Mouse (Mus musculus): ENCODE data around the gene Washc2.
"Not testable (repeated sequence)": the region's sequence is repeated elsewhere in the genome, so short reads cannot be mapped to it uniquely, and the experiment has no call there.

Gene Washc2

GRCm38 (mm10) chr6:116207729-116208534 is at the start of gene Washc2:
TSS of gene Washc2 (plus strand) at chr6:116208038.
- in situ Hi-C loops (cut with MboI, MseI), result loop anchor here in 1 of 2 experiments (5.0 kb wide), 1 partner anchor 59 kb away; no protein-coding TSS in a partner anchor

- in situ Hi-C loops (cut with MboI, MseI), result no loop called here
These were observed 41.5 kb upstream of the Washc2 start for GRCm38 (mm10) chr6:116166383-116166782.

DNA sequence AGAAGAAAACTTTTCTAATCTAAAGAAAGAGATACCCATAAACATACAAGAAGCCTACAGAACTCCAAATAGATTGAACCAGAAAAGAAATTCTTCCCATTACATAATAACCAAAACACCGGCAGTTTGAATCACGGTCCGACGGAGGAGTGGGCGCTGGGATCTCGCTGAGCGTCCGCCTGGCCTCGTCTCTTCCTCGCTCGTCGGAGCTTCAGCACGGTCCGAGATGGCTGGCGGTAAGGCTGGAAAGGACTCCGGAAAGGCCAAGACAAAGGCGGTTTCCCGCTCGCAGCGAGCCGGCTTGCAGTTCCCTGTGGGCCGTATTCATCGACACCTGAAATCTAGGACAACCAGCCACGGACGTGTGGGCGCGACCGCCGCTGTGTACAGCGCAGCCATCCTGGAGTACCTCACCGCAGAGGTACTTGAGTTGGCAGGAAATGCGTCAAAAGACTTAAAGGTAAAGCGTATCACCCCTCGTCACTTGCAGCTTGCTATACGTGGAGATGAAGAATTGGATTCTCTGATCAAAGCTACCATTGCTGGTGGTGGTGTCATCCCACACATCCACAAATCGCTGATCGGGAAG is 34.2 kb upstream of the Washc2 start:
- in situ Hi-C loops (cut with MboI, MseI), result not testable (repeated sequence)

DNA sequence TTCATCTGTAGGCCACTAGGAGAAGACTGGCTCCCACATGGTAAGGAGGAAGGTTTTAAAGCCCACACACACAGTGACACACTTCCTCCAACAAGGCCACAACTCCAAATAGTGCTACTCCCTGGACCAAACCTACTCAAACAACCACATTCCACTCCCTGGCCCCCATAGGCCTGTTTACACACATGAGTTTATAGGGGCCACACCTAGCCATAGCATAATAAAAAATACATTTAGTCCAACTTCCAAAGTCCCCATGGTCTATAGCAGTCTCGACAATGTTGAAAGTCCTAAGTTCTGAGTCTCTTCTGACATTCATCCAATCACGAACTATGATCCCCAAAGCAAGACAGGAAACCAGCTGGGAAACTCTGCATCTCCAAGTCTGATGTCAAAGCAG is 29.5 kb upstream of the Washc2 start:
- in situ Hi-C loops (cut with MboI, MseI), result no loop called here

DNA sequence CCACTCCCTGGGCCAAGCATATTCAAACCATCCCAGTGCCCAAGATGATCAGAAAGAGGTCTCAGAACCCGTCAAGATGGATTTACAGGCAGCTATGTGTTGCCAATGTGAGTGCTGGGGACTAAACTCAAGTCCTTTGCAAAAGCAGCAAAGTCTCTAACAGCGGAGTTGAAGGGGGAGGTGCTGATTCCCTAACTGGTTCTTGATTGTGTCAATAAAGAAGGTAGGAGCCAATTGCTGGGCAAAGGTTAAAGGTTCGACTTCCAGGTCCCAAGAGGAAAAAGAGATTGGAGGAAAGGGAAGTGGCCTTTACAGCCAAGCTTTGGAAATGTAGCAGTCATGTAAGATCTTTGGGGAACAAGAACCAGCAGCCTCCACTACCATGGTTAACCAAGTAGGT is 27.1 kb upstream of the Washc2 start:
- in situ Hi-C loops (cut with MboI, MseI), result no loop called here

GRCm38 (mm10) chr6:116183509-116183908 is 24.3 kb upstream of the Washc2 start:
- in situ Hi-C loops (cut with MboI, MseI), result no loop called here

DNA sequence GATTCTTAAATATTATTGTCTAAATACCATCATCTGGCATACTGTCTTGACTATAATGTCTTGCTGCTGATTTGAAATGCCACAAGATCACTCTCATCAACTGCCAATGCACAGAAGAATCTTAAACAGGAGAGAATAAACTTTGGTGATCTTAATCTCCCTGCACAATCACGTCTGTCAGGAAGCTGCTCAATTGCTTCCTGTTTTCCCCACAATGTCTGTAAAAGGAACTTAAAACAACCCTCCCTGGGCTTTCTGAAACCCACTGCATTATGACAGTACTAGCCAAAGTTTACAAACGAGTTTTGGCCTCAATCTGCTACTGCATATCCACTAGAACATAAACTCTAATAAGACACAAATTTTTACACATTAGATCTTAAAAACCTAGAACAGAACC is 21.4 kb upstream of the Washc2 start:
- in situ Hi-C loops (cut with MboI, MseI), result no loop called here

DNA sequence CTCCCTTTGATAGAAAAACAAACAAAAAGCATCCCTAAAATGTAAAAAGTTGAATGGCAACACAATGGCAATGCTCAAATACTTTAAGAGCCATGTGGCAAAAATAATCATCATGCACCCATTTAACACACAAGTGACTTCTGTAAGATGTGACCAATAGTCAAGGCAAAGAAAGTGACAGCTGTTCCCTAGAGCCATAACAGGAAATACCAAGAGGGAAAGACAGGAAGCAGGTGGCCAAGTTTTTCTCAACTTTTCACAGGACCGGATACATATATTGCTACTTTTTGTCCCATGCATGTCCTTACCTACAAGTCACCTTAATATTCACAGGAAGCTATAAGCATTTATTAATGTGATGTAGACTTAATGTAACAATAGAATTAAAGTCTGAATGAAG is 18.4 kb upstream of the Washc2 start:
- in situ Hi-C loops (cut with MboI, MseI), result no loop called here

GRCm38 (mm10) chr6:116192809-116193311 is 15.0 kb upstream of the Washc2 start:
- in situ Hi-C loops (cut with MboI, MseI), result no loop called here

DNA sequence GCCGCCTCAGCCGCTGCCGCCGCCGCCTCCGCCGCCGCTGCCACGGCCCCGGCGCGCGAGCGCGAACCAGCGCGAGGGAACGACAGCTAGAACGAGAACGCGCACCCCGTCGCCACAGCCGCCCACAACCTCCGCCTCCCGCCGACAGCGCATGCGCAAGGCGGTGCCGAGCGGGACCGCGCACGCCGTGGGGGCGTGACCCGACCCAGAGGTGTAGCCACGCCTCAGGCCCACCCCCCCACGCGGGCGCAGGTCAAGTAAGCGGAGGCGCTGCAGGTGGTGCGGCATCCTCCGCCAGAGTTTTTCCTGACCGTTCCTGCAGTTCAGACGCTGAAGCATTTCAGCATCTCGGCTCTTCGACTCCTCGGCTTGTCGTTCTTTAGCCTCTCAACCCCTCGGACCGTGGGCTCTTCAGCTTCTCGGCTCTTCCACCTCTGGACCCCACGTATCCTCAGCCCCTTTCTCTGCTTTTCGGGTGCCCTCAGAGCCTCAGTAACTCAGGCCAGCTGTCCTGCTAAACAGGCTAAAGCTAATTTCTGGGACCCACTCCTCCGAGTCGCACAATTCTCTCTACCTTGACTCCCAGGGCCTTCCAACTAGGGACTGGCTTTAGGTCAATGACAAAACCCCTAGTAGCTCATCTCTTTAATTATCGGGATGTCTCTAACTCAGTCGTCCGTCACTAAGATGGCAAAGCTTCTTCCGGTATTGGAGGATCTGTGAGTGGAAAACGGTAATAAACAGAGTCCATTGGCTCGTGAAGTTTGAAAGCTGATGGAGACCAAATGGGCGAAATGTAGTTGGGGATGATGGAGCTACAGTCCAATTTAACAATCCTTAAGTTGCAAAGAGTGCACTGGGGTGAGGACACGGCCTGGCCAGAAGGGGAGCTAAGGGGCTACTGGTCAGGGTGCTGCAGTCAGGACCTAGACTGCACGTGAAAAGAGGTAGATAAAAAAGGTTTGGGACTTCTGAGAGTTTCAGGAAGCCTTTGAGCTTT is 14.1 kb upstream of the Washc2 start, which contains the start of gene Tmcc1:
TSS of gene Tmcc1 (minus strand) at position 93 of the 1,000 bp plus-strand sequence.
- in situ Hi-C loops (cut with MboI, MseI), result no loop called here

GRCm38 (mm10) chr6:116195811-116196210 is 12.0 kb upstream of the Washc2 start:
- in situ Hi-C loops (cut with MboI, MseI), result loop anchor here in 1 of 2 experiments (5.0 kb wide), 1 partner anchor 71 kb away; no protein-coding TSS in a partner anchor

- in situ Hi-C loops (cut with MboI, MseI), result loop anchor here in 1 of 2 experiments (5.0 kb wide), 1 partner anchor 69 kb away; no protein-coding TSS in a partner anchor
These were observed 9.7 kb upstream of the Washc2 start for GRCm38 (mm10) chr6:116198173-116198572.

GRCm38 (mm10) chr6:116199682-116200081 is 8.2 kb upstream of the Washc2 start:
- in situ Hi-C loops (cut with MboI, MseI), result loop anchor here in 1 of 2 experiments (5.0 kb wide), 1 partner anchor 68 kb away; no protein-coding TSS in a partner anchor

GRCm38 (mm10) chr6:116227767-116228166 is 19.9 kb downstream of the Washc2 start:
- in situ Hi-C loops (cut with MboI, MseI), result no loop called here

GRCm38 (mm10) chr6:116228785-116229525 is 21.1 kb downstream of the Washc2 start:
- in situ Hi-C loops (cut with MboI, MseI), result no loop called here

DNA sequence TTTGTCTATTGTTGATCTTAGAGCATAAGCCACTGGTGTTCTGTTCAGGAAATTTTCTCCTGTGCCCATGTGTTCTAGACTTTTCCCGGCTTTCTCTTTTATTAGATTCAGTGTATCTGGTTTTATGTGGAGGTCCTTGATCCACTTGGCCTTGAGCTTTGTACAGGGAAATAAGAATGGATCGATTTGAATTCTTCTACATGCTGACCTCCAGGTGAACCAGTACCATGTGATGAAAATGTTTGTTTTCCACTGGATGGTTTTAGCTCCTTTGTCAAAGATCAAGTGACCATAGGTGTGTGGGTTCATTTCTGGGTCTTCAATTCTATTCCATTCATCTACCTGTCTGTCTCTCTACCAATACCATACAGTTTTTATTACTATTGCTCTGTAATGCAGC is 27.0 kb downstream of the Washc2 start:
- in situ Hi-C loops (cut with MboI, MseI), result not testable (repeated sequence)

DNA sequence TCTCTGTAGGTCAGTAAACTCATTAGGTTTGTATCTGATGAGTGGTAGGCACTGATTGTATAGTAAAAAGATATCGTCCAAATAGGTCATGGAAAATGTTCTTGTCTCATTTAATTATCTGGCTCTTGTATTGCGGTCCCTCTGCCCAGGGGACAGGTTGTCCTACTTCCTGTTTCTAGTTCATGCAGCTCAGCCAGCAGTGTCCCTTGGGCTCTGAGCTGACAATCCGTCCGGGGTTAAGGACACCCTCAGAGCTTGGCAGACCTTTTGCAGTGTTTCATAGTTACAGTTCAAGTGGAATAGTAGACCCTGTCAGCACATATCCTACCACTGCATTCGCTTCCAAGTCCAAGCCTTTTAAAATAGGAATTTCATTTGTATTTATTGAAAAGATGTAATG is 27.5 kb downstream of the Washc2 start:
- in situ Hi-C loops (cut with MboI, MseI), result no loop called here

GRCm38 (mm10) chr6:116238083-116238482 is 30.2 kb downstream of the Washc2 start:
- in situ Hi-C loops (cut with MboI, MseI), result no loop called here

DNA sequence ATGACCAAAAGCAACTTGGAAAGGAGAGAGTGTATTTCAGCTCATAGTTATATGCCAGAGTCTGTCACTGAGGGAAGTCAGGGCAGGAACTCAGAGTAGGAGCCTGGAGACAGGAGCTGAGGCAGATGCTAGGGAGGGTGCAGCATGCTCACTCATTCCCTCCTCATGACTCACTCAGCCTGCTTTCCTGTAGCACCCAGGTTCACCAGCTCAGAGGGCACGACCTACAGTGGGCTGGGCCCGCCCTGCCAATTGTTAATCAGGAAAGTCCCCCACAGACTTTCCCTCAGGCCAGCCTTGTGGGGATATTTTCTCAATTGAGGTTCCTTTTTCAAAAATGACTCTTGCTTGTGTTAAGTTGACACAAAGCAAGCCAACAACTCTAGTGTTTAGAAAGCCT is 32.5 kb downstream of the Washc2 start:
- in situ Hi-C loops (cut with MboI, MseI), result no loop called here

DNA sequence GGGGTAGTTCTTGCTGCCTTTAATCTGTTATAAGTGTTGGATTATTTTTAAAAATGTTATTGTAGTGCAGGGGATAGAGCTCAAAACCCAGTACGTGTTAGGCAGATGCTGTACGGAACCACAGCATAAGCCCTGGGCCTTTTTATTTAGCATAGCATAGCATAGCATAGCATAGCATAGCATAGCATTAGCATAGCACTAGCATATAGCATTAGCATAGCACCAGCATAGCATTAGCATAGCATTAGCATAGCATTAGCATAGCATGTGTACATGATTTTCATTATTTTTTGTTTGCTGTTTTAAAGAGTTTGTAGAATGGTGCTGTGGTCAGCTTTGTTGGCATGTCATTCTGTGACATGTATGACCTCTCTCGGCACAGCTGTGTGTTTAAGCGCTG is 51.8 kb downstream of the Washc2 start:
- in situ Hi-C loops (cut with MboI, MseI), result no loop called here

GRCm38 (mm10) chr6:116260481-116260880 is 52.6 kb downstream of the Washc2 start:
- in situ Hi-C loops (cut with MboI, MseI), result no loop called here

Data from T-helper 17 cell (primary cell).